ENCODE assay signal across 8 mouse cellular contexts in genomic region chr13:115287371-115287770, GRCm38 (mm10).
A peak's percentile ranks its signal among the peaks of the same experiment; 100 is the strongest.
DNase-seq lines count a peak whose midpoint lies in the region; ATAC-seq lines count a peak whose summit lies in the region.

No protein-coding gene starts in this region.

- ATAC-seq in hematopoietic stem cell, adult 5-6 weeks (replicated peaks in 1 of 2; ENCODE audit: insufficient read depth in 1 of 2, low FRiP score in 2 of 2, low TSS enrichment in 1 of 2, low read depth in 1 of 2, poor library complexity in 2 of 2, severe bottlenecking in 2 of 2), result peak; percentile 58 to 85; a peak in 3 of 4 replicates

- peak; percentile 19 for DNase-seq in layer of hippocampus, adult 11-12 months (ENCODE audit: low spot score)
- no peak for DNase-seq in layer of hippocampus, adult 8-10 months (ENCODE audit: low spot score in 2 of 2)
- peak; percentile 23 for DNase-seq in ES-CJ7 (ENCODE audit: low read depth, low spot score)
- peak; percentile 55 for DNase-seq in NIH3T3 (ENCODE audit: low read depth)
- DNase-seq in natural killer cell, adult 2 months (ENCODE audit: low spot score in 2 of 2), result no peak
- DNase-seq in liver, result no peak
- no peak for DNase-seq in urinary bladder, postnatal 10 days (ENCODE audit: low spot score)

Comparison
In these comparisons a context has a peak if more than half of its experiments do, and no peak if none do; other contexts are left out.
1. DNase-seq: peak in layer of hippocampus, adult 11-12 months (single experiment), ES-CJ7 (single experiment) and NIH3T3 (single experiment); none in layer of hippocampus, adult 8-10 months (0 of 2), natural killer cell, adult 2 months (0 of 2), liver (single experiment) and urinary bladder, postnatal 10 days (single experiment).